ENCODE assay signal across 8 mouse cellular contexts in genomic region chr6:71164394-71164793, GRCm38 (mm10). TPM values are rescaled to one million over a fixed set of nuclear protein-coding genes. Genes with fewer than 3 reads are reported as not detected.
A peak's percentile ranks its signal among the peaks of the same experiment; 100 is the strongest.
DNase-seq lines count a peak whose midpoint lies in the region; ATAC-seq and TF ChIP-seq lines count a peak whose summit lies in the region.

No protein-coding gene starts in this region.

- no peak for DNase-seq in hindbrain, postnatal 0 days (ENCODE audit: low spot score)
- peak; percentile 77 for DNase-seq in R1 (ENCODE audit: low read depth, low spot score)
- peak; percentile 54 for DNase-seq in kidney, postnatal 10 days
- no peak for DNase-seq in MN1 (ENCODE audit: low spot score)
- DNase-seq in layer of hippocampus, adult 2 months (ENCODE audit: low spot score in 2 of 2), result no peak

- WGBS in hindbrain, postnatal 0 days, result 43% methylated on average over 6 of the region's 6 CpGs
- 40% methylated on average over 6 of the region's 6 CpGs for WGBS in hindbrain, embryonic 13.5 days
- 33% methylated on average over 6 of the region's 6 CpGs for WGBS in hindbrain, embryonic 12.5 days

- no peak overlapping the region for H3K27ac ChIP-seq in hindbrain, postnatal 0 days
- no peak overlapping the region for H3K27ac ChIP-seq in hindbrain, embryonic 13.5 days
- H3K27ac ChIP-seq in hindbrain, embryonic 12.5 days, result no peak overlapping the region
- H3K27ac ChIP-seq in layer of hippocampus, adult 2 months, result no peak overlapping the region

- no peaks in the 10 kb centered on the region for H3K36me3 ChIP-seq in hindbrain, postnatal 0 days (ENCODE audit: insufficient read depth, low read length)
- no peaks in the 10 kb centered on the region for H3K36me3 ChIP-seq in hindbrain, embryonic 13.5 days
- no peaks in the 10 kb centered on the region for H3K36me3 ChIP-seq in hindbrain, embryonic 12.5 days

- no peaks in the 10 kb centered on the region for H3K9me3 ChIP-seq in hindbrain, postnatal 0 days (ENCODE audit: low read length)
- H3K9me3 ChIP-seq in hindbrain, embryonic 13.5 days, result no peaks in the 10 kb centered on the region
- no peaks in the 10 kb centered on the region for H3K9me3 ChIP-seq in hindbrain, embryonic 12.5 days (replicated peaks)

- H3K4me3 ChIP-seq in hindbrain, postnatal 0 days (ENCODE audit: low read length), result no peak overlapping the region
- H3K4me3 ChIP-seq in hindbrain, embryonic 13.5 days, result no peak overlapping the region
- no peak overlapping the region for H3K4me3 ChIP-seq in hindbrain, embryonic 12.5 days
- H3K4me3 ChIP-seq in layer of hippocampus, adult 2 months, result no peak overlapping the region

- no peak overlapping the region for H3K9ac ChIP-seq in hindbrain, postnatal 0 days (replicated peaks; ENCODE audit: low read length)
- no peak overlapping the region for H3K9ac ChIP-seq in hindbrain, embryonic 13.5 days
- H3K9ac ChIP-seq in hindbrain, embryonic 12.5 days, result no peak overlapping the region

- 0 out of 2 replicates have a peak, but pooled peaks have one; percentile 53 for ATAC-seq in hindbrain, postnatal 0 days
- no peak for ATAC-seq in hindbrain, embryonic 13.5 days (ENCODE audit: low FRiP score)
- peak; percentile 63 for ATAC-seq in megakaryocyte-erythroid progenitor cell, adult 5-6 weeks (replicated peaks; ENCODE audit: low FRiP score, low TSS enrichment, poor library complexity, severe bottlenecking)
- no peak for ATAC-seq in hindbrain, embryonic 12.5 days (ENCODE audit: low FRiP score)

- TF ChIP-seq CTCF in hindbrain, postnatal 0 days (IDR thresholded peaks at IDR 0.05; ENCODE audit: low read depth), result no peak
- TF ChIP-seq CTCF in layer of hippocampus, adult 2 months (conservative IDR thresholded peaks at IDR 0.05), result no peak

- no peaks in the 10 kb centered on the region for H3K27me3 ChIP-seq in hindbrain, postnatal 0 days (ENCODE audit: insufficient read depth, low read length)
- no peaks in the 10 kb centered on the region for H3K27me3 ChIP-seq in hindbrain, embryonic 13.5 days
- H3K27me3 ChIP-seq in hindbrain, embryonic 12.5 days, result no peaks in the 10 kb centered on the region

- no peaks in the 10 kb centered on the region for H3K4me1 ChIP-seq in hindbrain, postnatal 0 days (ENCODE audit: insufficient read depth, low read length)
- no peaks in the 10 kb centered on the region for H3K4me1 ChIP-seq in hindbrain, embryonic 13.5 days (replicated peaks)
- no peaks in the 10 kb centered on the region for H3K4me1 ChIP-seq in hindbrain, embryonic 12.5 days

- no peak overlapping the region for H3K4me2 ChIP-seq in hindbrain, postnatal 0 days (ENCODE audit: low read depth, low read length)
- no peak overlapping the region for H3K4me2 ChIP-seq in hindbrain, embryonic 13.5 days
- no peak overlapping the region for H3K4me2 ChIP-seq in hindbrain, embryonic 12.5 days (replicated peaks)

RNA-seq across cellular contexts. Expression of gene Thnsl2, which starts 20.2 kb away (rescaled TPM):
- total RNA-seq in hindbrain, postnatal 0 days (2014; rRNA removed), result 4.9 and 10.2 TPM in 2 replicates
- polyA plus RNA-seq in hindbrain, postnatal 0 days (2015; fragmentation: Nextera tagmentation; extraction: Ambion mirVana), result 6.6 and 6.8 TPM in 2 replicates
- 4.2 and 4.6 TPM in 2 replicates for polyA plus RNA-seq in hindbrain, embryonic 13.5 days (2015; fragmentation: Nextera tagmentation; extraction: Ambion mirVana)
- 0.22 TPM in 1 of 2 replicates, not detected in the other for total RNA-seq in megakaryocyte-erythroid progenitor cell, adult 5-6 weeks (2014; fragmentation: Nextera tagmentation)
- total RNA-seq in megakaryocyte-erythroid progenitor cell, adult 5-6 weeks (2017), result not detected in 2 replicates
- 5.3 and 5.4 TPM in 2 replicates for polyA plus RNA-seq in hindbrain, embryonic 12.5 days (2016; fragmentation: Nextera tagmentation; extraction: Ambion mirVana)
- 1 to 10 TPM; 3.9 to 4.1 TPM for total RNA-seq in layer of hippocampus, adult 2 months (2021)

RNA-seq across cellular contexts. Expression of gene Fabp1, which starts 35.2 kb away (rescaled TPM):
- total RNA-seq in hindbrain, postnatal 0 days (2014; rRNA removed), result not detected in 2 replicates
- polyA plus RNA-seq in hindbrain, postnatal 0 days (2015; fragmentation: Nextera tagmentation; extraction: Ambion mirVana), result not detected in 2 replicates
- polyA plus RNA-seq in hindbrain, embryonic 13.5 days (2015; fragmentation: Nextera tagmentation; extraction: Ambion mirVana), result not detected in 2 replicates
- total RNA-seq in megakaryocyte-erythroid progenitor cell, adult 5-6 weeks (2014; fragmentation: Nextera tagmentation), result not detected in 2 replicates
- not detected in 2 replicates for total RNA-seq in megakaryocyte-erythroid progenitor cell, adult 5-6 weeks (2017)
- polyA plus RNA-seq in hindbrain, embryonic 12.5 days (2016; fragmentation: Nextera tagmentation; extraction: Ambion mirVana), result not detected in 2 replicates
- total RNA-seq in layer of hippocampus, adult 2 months (2021), result not detected

Comparison
In these comparisons a context has a peak if more than half of its experiments do, and no peak if none do; other contexts are left out.
1. ATAC-seq: peak in hindbrain, postnatal 0 days (single experiment) and megakaryocyte-erythroid progenitor cell, adult 5-6 weeks (single experiment); none in hindbrain, embryonic 13.5 days (single experiment) and hindbrain, embryonic 12.5 days (single experiment).
2. DNase-seq: peak in R1 (single experiment) and kidney, postnatal 10 days (single experiment); none in hindbrain, postnatal 0 days (single experiment), MN1 (single experiment) and layer of hippocampus, adult 2 months (0 of 2).